Mouse (Mus musculus): ENCODE data around the gene Ap1b1.

Gene Ap1b1

GRCm38 (mm10) chr11:4986695-4987486, at the start of gene Ap1b1:
Gene Ap1b1 (plus strand): TSS chr11:4986824.
- DNase-seq (ENCODE audit: low read depth, low spot score) = peak; percentile 81

- no peak for DNase-seq (ENCODE audit: low read depth, low spot score)
Observed at GRCm38 (mm10) chr11:4946530-4946929, 40.1 kb upstream of the Ap1b1 start.

GRCm38 (mm10) chr11:4946947-4947812, 39.4 kb upstream of the Ap1b1 start:
- DNase-seq (ENCODE audit: low read depth, low spot score) = peak; percentile 78

DNA sequence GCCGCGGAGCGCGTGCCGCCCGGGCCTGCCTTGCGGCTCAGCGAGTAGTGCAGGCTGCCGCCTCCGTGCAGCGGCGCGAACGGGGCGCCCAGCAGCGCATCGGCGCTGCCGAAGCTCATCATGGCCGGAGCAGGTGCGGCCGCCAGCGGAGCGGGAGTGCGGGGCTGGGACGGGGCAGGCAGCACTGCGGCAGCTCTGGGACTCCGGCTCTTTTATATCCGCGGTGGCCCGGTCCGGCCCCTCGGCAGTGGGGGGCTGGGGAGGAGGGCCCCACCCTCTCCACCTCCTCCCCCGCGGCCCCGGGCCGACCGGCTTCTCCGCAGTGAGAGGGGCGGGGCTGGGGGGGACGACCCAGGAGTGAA, 38.8 kb upstream of the Ap1b1 start, which contains the start of gene Nefh:
Gene Nefh, minus strand, starts transcription at position 252 of the 362 bp plus-strand sequence.
- no peak for DNase-seq (ENCODE audit: low read depth, low spot score)

GRCm38 (mm10) chr11:4948792-4949191, 37.8 kb upstream of the Ap1b1 start:
- DNase-seq (ENCODE audit: low read depth, low spot score) = no peak

DNA sequence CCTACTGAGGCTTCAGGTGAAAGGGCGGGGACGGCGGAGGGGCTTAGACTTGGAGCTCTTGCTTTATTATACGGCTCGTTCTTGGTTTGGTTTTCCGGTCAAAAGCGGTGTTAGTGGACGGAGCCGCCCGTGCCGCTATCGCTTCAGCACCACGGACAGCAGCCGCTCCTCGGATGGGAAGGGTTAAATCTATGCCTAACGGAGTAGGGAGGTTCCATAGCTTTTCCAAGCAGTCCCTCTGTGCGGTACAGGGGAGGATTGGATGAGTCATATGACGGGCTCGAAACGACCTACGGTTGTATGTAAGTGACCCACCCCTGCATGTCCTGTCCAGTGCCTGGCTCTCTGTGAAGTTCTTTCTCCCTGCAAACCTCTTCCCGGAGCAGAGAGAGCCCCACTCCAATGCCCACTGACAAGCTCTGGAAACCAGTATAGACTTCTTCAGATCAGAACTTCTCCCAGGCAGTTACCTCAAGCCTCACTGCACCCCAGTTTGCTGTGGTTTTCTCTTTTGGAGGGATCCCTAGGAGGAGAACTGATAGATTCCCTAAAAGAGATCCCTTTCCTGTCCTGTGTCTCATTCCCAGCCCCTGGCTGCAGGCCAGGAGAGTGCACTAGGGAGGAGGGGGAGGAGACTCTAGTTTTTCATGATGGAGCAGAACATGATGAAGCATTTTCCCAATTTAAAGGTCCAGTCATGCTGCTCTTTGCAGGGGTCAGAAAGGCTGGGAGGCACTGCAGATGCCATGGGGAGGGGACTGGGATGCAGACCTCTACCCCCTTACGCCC, 37.2 kb upstream of the Ap1b1 start:
- no peak for DNase-seq (ENCODE audit: low read depth, low spot score)

GRCm38 (mm10) chr11:4953401-4953800, 33.2 kb upstream of the Ap1b1 start:
- DNase-seq (ENCODE audit: low read depth, low spot score) = no peak

DNA sequence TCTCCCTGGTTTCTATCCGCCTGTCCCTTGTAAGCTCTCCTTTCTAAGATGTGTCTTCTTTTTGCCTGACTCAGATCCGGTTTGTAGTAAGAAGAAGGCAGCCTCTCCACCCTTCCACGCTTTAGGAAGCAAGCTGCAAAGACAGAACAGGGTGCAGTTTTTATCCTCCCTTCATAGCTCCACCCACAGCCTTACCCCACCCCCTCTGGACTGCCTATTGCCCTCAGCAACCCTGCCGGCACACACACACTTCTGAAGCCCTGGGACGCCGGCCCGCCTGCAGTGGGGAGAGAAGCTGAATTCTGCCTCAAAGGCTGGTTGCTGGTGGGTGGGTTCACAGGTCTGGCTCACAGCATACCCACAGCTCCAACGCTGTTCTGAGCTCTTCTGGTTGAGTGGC, 32.7 kb upstream of the Ap1b1 start:
- no peak for DNase-seq (ENCODE audit: low read depth, low spot score)

- no peak for DNase-seq (ENCODE audit: low read depth, low spot score)
Observed at GRCm38 (mm10) chr11:4963099-4963808, 23.4 kb upstream of the Ap1b1 start.

- DNase-seq (ENCODE audit: low read depth, low spot score) = no peak
Observed at GRCm38 (mm10) chr11:4966325-4966724, 20.3 kb upstream of the Ap1b1 start.

- DNase-seq (ENCODE audit: low read depth, low spot score) = no peak
Observed at GRCm38 (mm10) chr11:4966888-4967287, 19.7 kb upstream of the Ap1b1 start.

- DNase-seq (ENCODE audit: low read depth, low spot score) = no peak
Observed at GRCm38 (mm10) chr11:4967549-4967948, 19.1 kb upstream of the Ap1b1 start.

DNA sequence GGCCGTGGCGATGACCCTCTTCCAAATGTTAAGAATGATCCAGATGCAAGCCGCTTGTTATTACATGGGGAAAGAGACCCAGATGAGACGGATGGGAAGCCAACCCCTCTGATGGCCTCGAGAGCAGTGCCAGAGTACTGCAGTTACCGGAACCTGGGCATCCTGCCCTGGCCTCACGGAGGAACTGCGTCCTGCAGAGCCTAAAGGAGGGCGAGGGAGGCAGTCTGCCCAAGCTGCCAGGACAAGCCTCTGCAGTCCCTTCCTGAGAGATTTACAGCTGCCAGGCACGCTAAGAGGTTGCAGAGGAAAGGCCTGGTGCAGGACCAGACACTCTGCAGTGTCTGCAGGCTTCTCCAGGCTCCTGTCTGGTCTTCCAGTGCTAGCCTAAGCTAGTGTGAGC, 18.2 kb upstream of the Ap1b1 start:
- no peak for DNase-seq (ENCODE audit: low read depth, low spot score)

DNA sequence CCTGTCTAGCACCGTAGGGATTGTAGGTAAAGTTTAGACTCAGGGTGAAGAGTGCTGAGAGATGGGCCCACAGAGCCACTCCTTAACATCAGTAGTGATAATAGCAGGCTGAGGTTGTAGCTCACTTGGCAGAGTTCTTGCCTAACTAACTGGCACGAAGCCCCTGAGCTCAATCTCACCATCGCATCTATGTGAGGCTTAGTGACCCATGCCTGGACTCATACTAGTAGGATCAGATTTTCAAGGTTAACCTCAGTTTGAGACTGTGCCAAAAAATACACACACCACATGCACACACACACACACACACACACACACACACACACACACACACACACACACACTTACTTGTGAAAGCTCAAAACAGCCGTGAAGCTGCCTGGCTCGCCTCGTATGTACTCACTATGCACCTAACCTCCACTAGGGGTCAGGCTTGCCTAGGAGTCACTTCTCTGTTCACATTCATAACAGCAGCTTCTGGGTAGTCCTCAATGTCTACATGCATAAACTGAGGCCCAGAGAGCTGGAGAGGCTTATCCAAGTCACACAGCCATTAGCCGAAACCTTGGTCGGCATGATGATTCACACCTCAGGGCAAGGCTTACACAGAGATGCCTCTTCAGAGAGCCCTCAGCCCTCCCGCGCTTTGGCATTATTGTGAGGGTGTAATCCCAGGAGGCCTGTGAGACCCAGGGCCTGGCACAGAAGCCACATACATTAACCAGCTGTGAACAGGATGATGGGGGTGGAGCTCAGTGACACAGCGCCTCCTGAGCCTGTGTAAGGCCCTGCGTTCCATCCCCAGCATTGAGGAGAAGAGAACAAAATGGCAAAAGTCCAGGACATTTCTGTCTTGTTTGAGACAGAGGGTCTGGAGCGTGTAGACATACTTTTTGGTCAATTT, 13.4 kb upstream of the Ap1b1 start:
- peak; percentile 72 for DNase-seq (ENCODE audit: low read depth, low spot score)

DNA sequence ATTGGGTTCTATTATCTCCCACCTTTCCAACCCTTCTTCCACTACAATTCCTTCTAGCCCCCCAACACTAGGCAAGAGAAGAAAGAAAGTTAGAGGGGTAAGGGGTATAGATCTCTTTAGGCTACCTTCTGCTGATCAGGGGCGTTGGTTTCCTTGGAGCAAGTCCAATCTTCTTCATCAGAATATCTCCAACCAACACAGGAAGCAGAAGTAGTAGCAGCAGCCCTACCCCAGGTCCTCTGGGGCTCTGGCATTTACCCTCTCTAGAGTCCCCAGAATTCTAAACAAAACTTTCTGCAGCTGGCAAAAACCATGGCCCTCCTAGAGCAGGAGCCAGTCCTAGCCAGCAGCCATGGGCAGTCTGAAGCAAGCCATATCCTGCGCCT, 12.8 kb upstream of the Ap1b1 start:
- DNase-seq (ENCODE audit: low read depth, low spot score) = no peak

- no peak for DNase-seq (ENCODE audit: low read depth, low spot score)
Observed at GRCm38 (mm10) chr11:4974376-4975122, 12.1 kb upstream of the Ap1b1 start.

DNA sequence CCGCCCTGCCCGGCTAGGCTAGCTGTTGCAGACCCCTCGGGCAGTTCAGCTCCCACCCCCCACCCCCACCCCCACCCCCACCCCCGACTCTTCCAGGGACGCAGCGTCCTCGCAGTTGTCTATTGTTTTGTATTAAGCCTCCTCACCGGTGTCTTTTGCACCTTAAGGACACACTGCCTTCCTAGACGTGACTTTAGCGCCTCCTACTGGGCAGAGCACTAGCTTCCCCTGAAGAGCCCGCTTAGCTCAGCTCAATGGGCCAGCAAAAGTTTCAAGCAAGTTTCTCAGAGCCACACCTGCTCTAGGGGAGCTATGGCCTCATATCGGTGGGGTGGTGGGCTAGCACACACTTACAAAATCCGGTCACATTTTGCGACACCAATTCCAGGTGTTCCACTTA, 11.0 kb upstream of the Ap1b1 start:
- DNase-seq (ENCODE audit: low read depth, low spot score) = peak; percentile 74

- no peak for DNase-seq (ENCODE audit: low read depth, low spot score)
Observed at GRCm38 (mm10) chr11:4983010-4983409, 3.6 kb upstream of the Ap1b1 start.

- DNase-seq (ENCODE audit: low read depth, low spot score) = no peak
Observed at GRCm38 (mm10) chr11:4983538-4983937, 3.1 kb upstream of the Ap1b1 start.

GRCm38 (mm10) chr11:4984249-4984648, 2.4 kb upstream of the Ap1b1 start:
- DNase-seq (ENCODE audit: low read depth, low spot score) = no peak

All from retina, postnatal 7 days (tissue).